Mouse (Mus musculus) brain, embryonic 14.5 days (tissue): ENCODE data around the gene Hist1h3e.

Experiments
- CTCF ChIP-seq: fragments of 200-500 bp; IDR thresholded peaks from 2 replicates; pipeline ENCODE4 v1.5.1; 2012; ENCODE audit warnings: inconsistent platforms, mild to moderate bottlenecking, moderate library complexity, borderline replicate concordance; ENCODE audit not compliant: insufficient read depth, insufficient read length; ENCODE audit errors: extremely low read depth
- POLR2A ChIP-seq: fragments of 200-500 bp; IDR thresholded peaks from 2 replicates; pipeline ENCODE4 v1.6.1; 2012; ENCODE audit warnings: mild to moderate bottlenecking, inconsistent platforms, borderline replicate concordance; ENCODE audit not compliant: poor library complexity, insufficient read depth, insufficient read length, severe bottlenecking; ENCODE audit errors: extremely low read depth

DNA sequence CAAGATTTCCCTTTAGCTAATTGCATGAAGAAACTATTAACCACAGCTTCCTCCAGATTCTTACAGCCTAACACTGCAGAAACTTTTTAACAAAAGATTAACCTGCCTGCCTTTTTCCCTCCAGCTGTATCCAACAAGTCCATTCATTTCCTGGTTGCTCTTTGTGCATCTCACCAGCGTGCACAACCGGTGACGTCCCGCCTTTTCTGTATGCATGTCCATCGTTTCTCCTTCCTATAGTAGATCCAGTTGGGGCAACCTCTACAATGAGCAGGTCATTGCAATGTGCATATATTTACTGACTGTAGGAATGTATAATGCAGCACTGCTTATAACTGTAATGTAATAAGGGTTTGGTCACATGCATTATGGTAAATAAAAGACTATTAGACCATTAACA, 38.2 kb downstream of the Hist1h3e start:
- TF ChIP-seq POLR2A (no peak), CTCF (no peak)
